Mouse (Mus musculus) gonadal fat pad, adult 2 months (tissue): ENCODE results near the gene Itih2. TPM values are rescaled to one million over a fixed set of nuclear protein-coding genes. Genes with fewer than 3 reads are reported as not detected.

Experiments
- polyA plus RNA-seq: library from polyadenylated mRNA; depleted of rRNA; stranded (reverse); fragments of >200 nt; gene quantifications from 2 replicates; pipeline ENCODE4 v1.2.3, GENCODE M21; 2012; rRNA removed

Itih2 gene
- polyA plus RNA-seq, 1 experiment: 3.3 TPM

Other genes with a start within 250 kb of the Itih2 start
- 4.4 and 5.7 TPM in 2 replicates for gene 9230102O04Rik, start 241.9 kb downstream of the Itih2 start, polyA plus RNA-seq
- 14.9 and 27.4 TPM in 2 replicates for gene Gata3, start 241.4 kb downstream of the Itih2 start, polyA plus RNA-seq
- gene Taf3, start 82.8 kb downstream of the Itih2 start, polyA plus RNA-seq: 7.7 and 8.8 TPM in 2 replicates
- gene Atp5c1, start 50.9 kb downstream of the Itih2 start, polyA plus RNA-seq: 309 and 387 TPM in 2 replicates
- 4.8 and 5.0 TPM in 2 replicates for gene Kin, start 50.8 kb downstream of the Itih2 start, polyA plus RNA-seq
- gene Itih5, start 22.2 kb upstream of the Itih2 start, polyA plus RNA-seq: 65.8 and 82.6 TPM in 2 replicates
- gene Sfmbt2, start 239.1 kb upstream of the Itih2 start, polyA plus RNA-seq: 1.2 and 1.5 TPM in 2 replicates